Mouse (Mus musculus) testis, adult 10 weeks (tissue): ENCODE data around the gene Wdr19. TPM values are rescaled to one million over a fixed set of nuclear protein-coding genes. Genes with fewer than 3 reads are reported as not detected.

ENCODE experiments used
- polyA plus RNA-seq: library from polyadenylated mRNA; stranded (reverse); fragments of 350-450 nt; fragmentation: Illumina TruSeq; extraction: RNeasy Lipid Tissue Mini Kit (QIAGEN cat#74804); gene quantifications from one replicate; pipeline ENCODE4 v1.2.3, GENCODE M21; 2014; ENCODE audit warnings: low read depth, low replicate concordance

Gene Wdr19
- 49.3 TPM for polyA plus RNA-seq

DNA sequence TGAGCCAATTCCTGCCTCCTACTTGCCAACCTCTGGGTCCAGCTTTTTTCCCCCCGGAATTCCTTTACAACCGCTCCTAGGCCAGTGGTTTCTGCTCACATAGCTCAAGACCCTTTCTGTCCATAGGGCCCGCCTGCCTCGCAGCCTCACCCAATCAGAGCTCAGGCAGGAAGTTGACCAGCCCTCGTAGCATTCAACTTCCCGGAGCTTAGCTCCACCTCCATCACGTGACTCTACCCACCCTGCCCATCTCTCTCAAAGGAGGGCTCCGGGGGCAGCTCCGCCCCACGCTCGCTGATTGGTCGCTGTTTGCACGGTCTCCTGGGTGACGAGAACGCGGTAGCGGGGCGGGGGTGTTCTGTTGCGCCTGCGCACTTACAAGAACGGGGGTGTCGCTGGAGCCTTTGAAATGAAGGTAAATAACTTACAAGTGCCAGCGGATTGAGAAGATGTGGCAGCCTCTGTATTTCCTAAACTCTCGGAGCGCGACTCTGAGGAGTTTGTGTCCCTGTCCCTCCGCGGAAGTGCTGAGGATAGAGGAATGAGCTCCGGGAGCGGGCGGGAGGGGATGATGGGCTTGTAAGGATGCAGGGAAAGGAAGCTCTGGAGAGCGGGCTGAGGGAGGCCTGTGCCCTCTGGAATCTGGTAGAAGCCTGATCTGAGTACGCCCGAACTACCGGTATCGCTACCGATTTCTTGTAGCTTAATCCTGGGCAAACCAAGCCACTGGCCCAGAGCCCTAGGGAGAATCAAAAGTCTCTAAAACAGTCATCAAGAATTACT lies at the start of gene Wdr19:
Gene Wdr19, plus strand, starts transcription at position 351 of the 783 bp plus-strand sequence.

Other genes with a start within 250 kb of the Wdr19 start
- gene Tlr6, start 239.6 kb upstream of the Wdr19 start, polyA plus RNA-seq: 0.28 TPM
- 4.2 TPM for gene Fam114a1, start 229.6 kb upstream of the Wdr19 start, polyA plus RNA-seq
- gene Tmem156, start 107.6 kb upstream of the Wdr19 start, polyA plus RNA-seq: 49.9 TPM
- 28.3 TPM for gene Klhl5, start 92.2 kb upstream of the Wdr19 start, polyA plus RNA-seq
- 85.2 TPM for gene Rfc1, start 136.0 kb downstream of the Wdr19 start, polyA plus RNA-seq
- gene Klb, start 148.6 kb downstream of the Wdr19 start, polyA plus RNA-seq: 0.90 TPM
- 182 TPM for gene Rpl9, start 191.7 kb downstream of the Wdr19 start, polyA plus RNA-seq
- 113 TPM for gene Lias, start 191.8 kb downstream of the Wdr19 start, polyA plus RNA-seq
- 7.9 TPM for gene Ugdh, start 236.3 kb downstream of the Wdr19 start, polyA plus RNA-seq